Mouse (Mus musculus) heart, postnatal 0 days (tissue): ENCODE measurements around the gene Col5a1. TPM values are rescaled to one million over a fixed set of nuclear protein-coding genes. Genes with fewer than 3 reads are reported as not detected.

Source experiments
- ATAC-seq: fragments of 200-750 bp; cut with Nextera tagmentation; 2 replicates; pipeline ENCODE4 v1.8.0; 2017; ENCODE audit warnings: low read depth, moderate number of reproducible peaks, moderate library complexity; ENCODE audit not compliant: insufficient read depth
- DNase-seq: peaks from one replicate; pipeline ENCODE4 v3.0.0-alpha.2; 2016; ENCODE audit warnings: low spot score
- H3K27ac ChIP-seq: fragments of 300-500 bp; sonication (generic); 2 replicates; pipeline ENCODE4 v1.5.1; 2014; ENCODE audit warnings: low read depth, mild to moderate bottlenecking
- H3K27me3 ChIP-seq: fragments of 300-500 bp; sonication (generic); 2 replicates; pipeline ENCODE4 v1.6.1; 2014; ENCODE audit warnings: low read length, mixed read lengths; ENCODE audit not compliant: control insufficient read depth, insufficient read depth
- H3K36me3 ChIP-seq: fragments of 300-500 bp; sonication (generic); replicated peaks from 2 replicates; pipeline ENCODE4 v1.6.1; 2014; ENCODE audit warnings: low read length, mixed read lengths; ENCODE audit not compliant: control insufficient read depth, insufficient read depth
- H3K4me1 ChIP-seq: fragments of 300-500 bp; sonication (generic); 2 replicates; pipeline ENCODE4 v1.6.1; 2014; ENCODE audit warnings: antibody characterized with exemption; ENCODE audit not compliant: control insufficient read depth, insufficient read depth
- H3K4me2 ChIP-seq: fragments of 300-500 bp; sonication (generic); 2 replicates; pipeline ENCODE4 v1.6.1; 2014; ENCODE audit warnings: low read depth, mild to moderate bottlenecking, low read length, moderate library complexity
- H3K4me3 ChIP-seq: fragments of 300-500 bp; sonication (generic); 2 replicates; pipeline ENCODE4 v1.5.1; 2014; ENCODE audit warnings: low read depth, low read length
- H3K9ac ChIP-seq: fragments of 300-500 bp; sonication (generic); replicated peaks from 2 replicates; pipeline ENCODE4 v1.6.1; 2014; ENCODE audit warnings: low read depth, low read length, mixed read lengths
- H3K9me3 ChIP-seq: fragments of 300-500 bp; sonication (generic); replicated peaks from 2 replicates; pipeline ENCODE4 v1.6.1; 2016; ENCODE audit warnings: low read length; ENCODE audit not compliant: control insufficient read depth
- CTCF ChIP-seq: IDR thresholded peaks from 2 replicates; pipeline ENCODE4 v1.5.1; 2016; ENCODE audit warnings: antibody characterized with exemption, control low read depth, low read depth
- EP300 ChIP-seq: IDR thresholded peaks from 2 replicates; pipeline ENCODE4 v1.6.1; 2016; ENCODE audit warnings: antibody characterized with exemption, low read depth
- WGBS: fragments of 180-500 bp; shearing (Covaris S2); extraction: QIAGEN DNeasy Blood & Tissue Kit; methylation state at CpG from one replicate; pipeline ENCODE4 v1.1.7; 2014; 5-methylcytosine and 5-hydroxymethylcytosine counted together
- polyA plus RNA-seq: library from polyadenylated mRNA; unstranded; fragments of >200 nt; fragmentation: Nextera tagmentation; extraction: Ambion mirVana; gene quantifications from 2 replicates; pipeline ENCODE4 v1.2.1, GENCODE M21; 2015
- total RNA-seq: library from RNA; depleted of rRNA; stranded (reverse); fragments of >200 nt; gene quantifications from 2 replicates; pipeline ENCODE4 v1.2.3, GENCODE M21; 2014; ENCODE audit warnings: low replicate concordance

The Col5a1 gene
- total and polyA plus RNA-seq, 2 experiments from 2014 or later = 41.9 to 129 TPM

- TF ChIP-seq EP300 = no peak
- TF ChIP-seq CTCF = no peak
- Histone ChIP-seq H3K4me2 (peak overlapping the region; percentile 30), H3K9me3 (no peaks in the 10 kb centered on the region), H3K27me3 (no peaks in the 10 kb centered on the region), H3K36me3 (no peaks in the 10 kb centered on the region), H3K27ac (peak overlapping the region; percentile 63), H3K9ac (no peak overlapping the region), H3K4me1 (peaks cover 34% of the 10 kb centered on the region), H3K4me3 (no peak overlapping the region)
- ATAC-seq (peak; percentile 40), DNase-seq (peak; percentile 75)
- 16% methylated on average over 11 of the region's 11 CpGs for WGBS
Observed at GRCm38 (mm10) chr2:27934269-27934668, 48.0 kb downstream of the Col5a1 start.

DNA sequence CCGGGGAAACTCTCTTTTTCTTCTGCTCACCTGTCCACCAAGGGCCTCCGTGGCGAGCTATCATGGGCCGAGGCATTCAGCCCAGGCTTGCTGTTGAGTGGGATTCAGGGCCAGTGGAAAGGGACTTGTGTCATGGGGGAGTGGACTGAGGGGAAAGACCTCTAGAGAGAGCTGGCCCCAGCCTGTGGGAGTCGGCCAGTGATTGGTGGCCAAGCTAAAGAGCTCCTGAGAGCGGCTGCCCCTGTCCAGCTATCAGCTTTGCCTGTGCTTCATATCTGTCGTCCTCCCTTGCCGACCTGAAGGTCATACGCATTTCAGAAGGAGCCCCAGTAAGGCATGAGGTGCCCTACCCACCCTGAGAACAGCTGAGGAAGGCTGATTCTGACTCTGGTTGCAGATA, 48.6 kb downstream of the Col5a1 start:
- TF ChIP-seq CTCF (no peak), EP300 (no peak)
- H3K27ac ChIP-seq = peak overlapping the region; percentile 63
- no peaks in the 10 kb centered on the region for H3K27me3 ChIP-seq
- no peaks in the 10 kb centered on the region for H3K9me3 ChIP-seq
- H3K36me3 ChIP-seq = no peaks in the 10 kb centered on the region
- ATAC-seq (peak; percentile 36; the same call in 1 of the 2 replicates), DNase-seq (peak; percentile 36)
- peaks cover 34% of the 10 kb centered on the region for H3K4me1 ChIP-seq
- H3K9ac ChIP-seq = no peak overlapping the region
- no peak overlapping the region for H3K4me3 ChIP-seq
- 18% methylated on average over 9 of the region's 9 CpGs for WGBS
- H3K4me2 ChIP-seq = peak overlapping the region; percentile 30; the same call in 1 of the 2 replicates

GRCm38 (mm10) chr2:27935441-27935840, 49.2 kb downstream of the Col5a1 start:
- no peaks in the 10 kb centered on the region for H3K27me3 ChIP-seq
- no peak for TF ChIP-seq CTCF
- no peak for TF ChIP-seq EP300
- H3K9ac ChIP-seq = no peak overlapping the region
- no peak overlapping the region for H3K27ac ChIP-seq
- no peaks in the 10 kb centered on the region for H3K36me3 ChIP-seq
- DNase-seq (no peak), ATAC-seq (no peak)
- no peak overlapping the region for H3K4me3 ChIP-seq
- H3K4me2 ChIP-seq = no peak overlapping the region
- WGBS = 81% methylated on average over 2 of the region's 2 CpGs
- peaks cover 34% of the 10 kb centered on the region for H3K4me1 ChIP-seq
- no peaks in the 10 kb centered on the region for H3K9me3 ChIP-seq

- H3K27ac ChIP-seq = peak overlapping the region; percentile 50
- H3K4me1 ChIP-seq = peaks cover 34% of the 10 kb centered on the region
- peak; percentile 82 for DNase-seq
- no peak overlapping the region for H3K4me2 ChIP-seq
- no peaks in the 10 kb centered on the region for H3K27me3 ChIP-seq
- no peaks in the 10 kb centered on the region for H3K9me3 ChIP-seq
- H3K4me3 ChIP-seq = no peak overlapping the region
- H3K9ac ChIP-seq = no peak overlapping the region
- 18% methylated on average over 9 of the region's 9 CpGs for WGBS
- TF ChIP-seq EP300 = no peak
- no peak for TF ChIP-seq CTCF
- ATAC-seq = peak; percentile 21
- H3K36me3 ChIP-seq = no peaks in the 10 kb centered on the region
Observed at GRCm38 (mm10) chr2:27936607-27937191, 50.5 kb downstream of the Col5a1 start.

DNA sequence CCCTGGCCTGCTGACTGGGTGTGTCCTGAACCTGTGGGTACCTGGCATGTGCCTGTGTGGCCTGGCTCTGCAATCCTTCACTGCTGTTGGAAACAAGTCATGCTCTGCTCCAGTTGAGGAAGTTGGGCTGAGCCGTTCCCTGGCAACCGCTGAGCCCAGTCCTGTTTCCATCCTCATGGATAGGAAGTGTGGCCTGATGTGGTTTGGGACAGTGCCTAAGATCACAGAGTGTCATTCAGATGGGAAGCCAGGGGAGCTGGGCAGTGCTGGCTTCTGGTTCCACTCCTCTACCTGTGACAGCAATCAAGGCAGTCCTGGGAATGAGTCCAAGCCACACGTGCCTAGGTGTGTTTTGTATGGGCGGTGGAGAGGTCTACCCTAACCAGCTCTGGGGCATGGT, 53.2 kb downstream of the Col5a1 start:
- WGBS = 75% methylated on average over 4 of the region's 4 CpGs

DNA sequence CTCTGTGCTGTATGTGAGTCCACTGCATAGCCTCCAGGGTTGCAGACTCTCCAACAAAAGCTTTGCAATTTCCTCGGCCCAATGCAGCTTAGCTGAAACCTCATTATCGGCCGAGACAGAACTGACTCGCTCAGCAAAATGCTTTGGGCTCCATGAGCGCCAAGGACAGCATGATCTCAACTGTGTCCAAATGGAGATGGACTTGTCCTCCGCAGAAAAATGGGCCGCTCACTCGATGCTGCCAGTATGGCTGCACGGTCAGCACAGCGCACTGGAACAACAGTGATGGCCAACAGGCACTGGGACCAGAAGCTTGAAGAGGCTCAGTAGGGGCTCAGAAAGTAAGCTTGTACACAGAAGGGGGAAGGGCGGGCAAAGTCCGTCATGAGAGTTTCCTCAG, 53.9 kb downstream of the Col5a1 start:
- DNase-seq (no peak), ATAC-seq (no peak)
- Histone ChIP-seq H3K4me1 (peaks cover 19% of the 10 kb centered on the region; the same call in 1 of the 2 replicates), H3K27ac (no peak overlapping the region), H3K4me2 (no peak overlapping the region), H3K9ac (no peak overlapping the region), H3K9me3 (no peaks in the 10 kb centered on the region), H3K4me3 (no peak overlapping the region), H3K27me3 (no peaks in the 10 kb centered on the region), H3K36me3 (no peaks in the 10 kb centered on the region)
- 88% methylated on average over 12 of the region's 12 CpGs for WGBS
- TF ChIP-seq CTCF (no peak), EP300 (no peak)

More for the DNA sequence above, 53.2 kb downstream of the Col5a1 start:
- H3K4me1 ChIP-seq = peaks cover 26% of the 10 kb centered on the region
- DNase-seq (peak; percentile 28), ATAC-seq (peak; percentile 33)
- H3K27ac ChIP-seq = no peak overlapping the region
- H3K9me3 ChIP-seq = no peaks in the 10 kb centered on the region
- H3K36me3 ChIP-seq = no peaks in the 10 kb centered on the region
- no peaks in the 10 kb centered on the region for H3K27me3 ChIP-seq
- H3K9ac ChIP-seq = no peak overlapping the region
- TF ChIP-seq CTCF (no peak), EP300 (no peak)
- H3K4me2 ChIP-seq = no peak overlapping the region
- no peak overlapping the region for H3K4me3 ChIP-seq
